Mouse (Mus musculus): ENCODE measurements around the gene Pdgfa.

- TF ChIP-seq CTCF (IDR thresholded peaks at IDR 0.05; ENCODE audit: borderline replicate concordance, extremely low read depth, insufficient read depth, insufficient read length) = no peak
- TF ChIP-seq POLR2A (IDR thresholded peaks at IDR 0.05; ENCODE audit: borderline replicate concordance, extremely low read depth, insufficient read depth, insufficient read length, poor library complexity, severe bottlenecking) = no peak
These were observed 17.9 kb upstream of the Pdgfa start for GRCm38 (mm10) chr5:139015097-139015496.

Measured in brain, embryonic 14.5 days (tissue).